Mouse (Mus musculus) brain, embryonic 14.5 days (tissue): ENCODE data around the gene Gas7.

ENCODE experiments used
- CTCF ChIP-seq: fragments of 200-500 bp; IDR thresholded peaks from 2 replicates; pipeline ENCODE4 v1.5.1; 2012; ENCODE audit warnings: inconsistent platforms, mild to moderate bottlenecking, moderate library complexity, borderline replicate concordance; ENCODE audit not compliant: insufficient read depth, insufficient read length; ENCODE audit errors: extremely low read depth
- POLR2A ChIP-seq: fragments of 200-500 bp; IDR thresholded peaks from 2 replicates; pipeline ENCODE4 v1.6.1; 2012; ENCODE audit warnings: mild to moderate bottlenecking, inconsistent platforms, borderline replicate concordance; ENCODE audit not compliant: poor library complexity, insufficient read depth, insufficient read length, severe bottlenecking; ENCODE audit errors: extremely low read depth

- TF ChIP-seq POLR2A (no peak), CTCF (no peak)
Observed at GRCm38 (mm10) chr11:67616557-67617239, 161.5 kb downstream of the Gas7 start.
